Mouse (Mus musculus) embryo, embryonic 10 days (tissue): ENCODE results near the gene Gypa.

Experiments
- DNase-seq: peaks from one replicate; pipeline ENCODE4 v3.0.0-alpha.2; 2015; ENCODE audit warnings: low spot score

Gene Gypa

GRCm38 (mm10) chr8:80493523-80494345 is at the start of gene Gypa:
TSS of gene Gypa (plus strand) at chr8:80493781.
- DNase-seq, result peak; percentile 35

- no peak for DNase-seq
Measured at GRCm38 (mm10) chr8:80444534-80445072, 49.0 kb upstream of the Gypa start.

- DNase-seq, result no peak
Measured at GRCm38 (mm10) chr8:80447217-80447616, 46.4 kb upstream of the Gypa start.

- no peak for DNase-seq
Measured at GRCm38 (mm10) chr8:80451938-80452690, 41.5 kb upstream of the Gypa start.

- no peak for DNase-seq
Measured at GRCm38 (mm10) chr8:80463450-80463917, 30.1 kb upstream of the Gypa start.

GRCm38 (mm10) chr8:80474971-80475370 is 18.6 kb upstream of the Gypa start:
- DNase-seq, result peak; percentile 63

- DNase-seq, result no peak
Measured at GRCm38 (mm10) chr8:80478156-80478555, 15.4 kb upstream of the Gypa start.

GRCm38 (mm10) chr8:80479129-80479528 is 14.5 kb upstream of the Gypa start:
- DNase-seq, result peak; percentile 42

- DNase-seq, result no peak
Measured at GRCm38 (mm10) chr8:80482173-80482572, 11.4 kb upstream of the Gypa start.

- peak; percentile 67 for DNase-seq
Measured at GRCm38 (mm10) chr8:80482822-80483774, 10.5 kb upstream of the Gypa start.

GRCm38 (mm10) chr8:80491562-80491961 is 2.0 kb upstream of the Gypa start:
- no peak for DNase-seq

GRCm38 (mm10) chr8:80492987-80493441 is 567 bp upstream of the Gypa start:
- peak; percentile 83 for DNase-seq

- DNase-seq, result no peak
Measured at GRCm38 (mm10) chr8:80494346-80494660, 722 bp downstream of the Gypa start.

- no peak for DNase-seq
Measured at GRCm38 (mm10) chr8:80494819-80495218, 1.2 kb downstream of the Gypa start.

- DNase-seq, result no peak
Measured at GRCm38 (mm10) chr8:80495527-80495926, 1.9 kb downstream of the Gypa start.

- no peak for DNase-seq
Measured at GRCm38 (mm10) chr8:80497323-80497722, 3.7 kb downstream of the Gypa start.

GRCm38 (mm10) chr8:80500244-80500643 is 6.7 kb downstream of the Gypa start:
- DNase-seq, result no peak

GRCm38 (mm10) chr8:80500773-80501172 is 7.2 kb downstream of the Gypa start:
- DNase-seq, result no peak

GRCm38 (mm10) chr8:80501283-80501682 is 7.7 kb downstream of the Gypa start:
- DNase-seq, result no peak

- DNase-seq, result no peak
Measured at GRCm38 (mm10) chr8:80526382-80527355, 33.1 kb downstream of the Gypa start.
